Mouse (Mus musculus) midbrain, embryonic 10.5 days (tissue): Measurements from ENCODE around the gene Ccr7. TPM values are rescaled to one million over a fixed set of nuclear protein-coding genes. Genes with fewer than 3 reads are reported as not detected.

Source experiments
- DNase-seq: peaks from one replicate; pipeline ENCODE4 v3.0.0-alpha.2; 2017; ENCODE audit warnings: low spot score
- H3K27ac ChIP-seq: fragments of 300-500 bp; sonication (generic); replicated peaks from 2 replicates; pipeline ENCODE4 v1.5.1; 2016; ENCODE audit warnings: mild to moderate bottlenecking
- H3K27me3 ChIP-seq: fragments of 300-500 bp; sonication (generic); 2 replicates; pipeline ENCODE4 v1.6.1; 2016; ENCODE audit warnings: low read depth, mild to moderate bottlenecking; ENCODE audit not compliant: poor library complexity, severe bottlenecking
- H3K36me3 ChIP-seq: fragments of 300-500 bp; sonication (generic); 2 replicates; pipeline ENCODE4 v1.6.1; 2016; ENCODE audit warnings: mild to moderate bottlenecking, moderate library complexity
- H3K4me1 ChIP-seq: fragments of 300-500 bp; sonication (generic); 2 replicates; pipeline ENCODE4 v1.6.1; 2016
- H3K4me3 ChIP-seq: fragments of 300-500 bp; sonication (generic); 2 replicates; pipeline ENCODE4 v1.5.1; 2016; ENCODE audit warnings: mild to moderate bottlenecking, moderate library complexity
- H3K9me3 ChIP-seq: fragments of 300-500 bp; sonication (generic); replicated peaks from 2 replicates; pipeline ENCODE4 v1.6.1; 2016; ENCODE audit warnings: mild to moderate bottlenecking
- WGBS: fragments of 180-500 bp; shearing (Covaris S2); methylation state at CpG from one replicate; pipeline ENCODE4 v1.1.7; 2016; 5-methylcytosine and 5-hydroxymethylcytosine counted together
- polyA plus RNA-seq: library from polyadenylated mRNA; unstranded; fragments of >200 nt; fragmentation: Nextera tagmentation; extraction: Ambion mirVana; gene quantifications from 2 replicates; pipeline ENCODE4 v1.2.1, GENCODE M21; 2016

Gene Ccr7
- polyA plus RNA-seq, 1 experiment from 2014 or later = 0.14 TPM

GRCm38 (mm10) chr11:99169438-99169837, 14.6 kb upstream of the Ccr7 start:
- Histone ChIP-seq H3K4me3 (no peak overlapping the region), H3K27me3 (no peaks in the 10 kb centered on the region), H3K9me3 (no peaks in the 10 kb centered on the region), H3K27ac (no peak overlapping the region), H3K36me3 (no peaks in the 10 kb centered on the region), H3K4me1 (peaks cover 10% of the 10 kb centered on the region)
- WGBS = 94% methylated on average over 2 of the region's 2 CpGs
- DNase-seq = no peak

- no peak for DNase-seq
- WGBS = 74% methylated on average over 12 of the region's 12 CpGs
- no peaks in the 10 kb centered on the region for H3K36me3 ChIP-seq
- peaks cover 10% of the 10 kb centered on the region for H3K4me1 ChIP-seq
- H3K4me3 ChIP-seq = no peak overlapping the region
- H3K27me3 ChIP-seq = no peaks in the 10 kb centered on the region
- no peak overlapping the region for H3K27ac ChIP-seq
- no peaks in the 10 kb centered on the region for H3K9me3 ChIP-seq
Measured at GRCm38 (mm10) chr11:99168030-99168474, 13.2 kb upstream of the Ccr7 start.

GRCm38 (mm10) chr11:99167576-99167975, 12.7 kb upstream of the Ccr7 start:
- 89% methylated on average over 7 of the region's 7 CpGs for WGBS
- peaks cover 10% of the 10 kb centered on the region for H3K4me1 ChIP-seq
- no peaks in the 10 kb centered on the region for H3K36me3 ChIP-seq
- H3K9me3 ChIP-seq = no peaks in the 10 kb centered on the region
- H3K27me3 ChIP-seq = no peaks in the 10 kb centered on the region
- no peak for DNase-seq
- H3K4me3 ChIP-seq = no peak overlapping the region
- H3K27ac ChIP-seq = no peak overlapping the region

- no peak overlapping the region for H3K4me3 ChIP-seq
- DNase-seq = no peak
- H3K4me1 ChIP-seq = peaks cover 10% of the 10 kb centered on the region
- H3K27ac ChIP-seq = no peak overlapping the region
- H3K36me3 ChIP-seq = no peaks in the 10 kb centered on the region
- WGBS = 95% methylated on average over 7 of the region's 7 CpGs
- H3K9me3 ChIP-seq = no peaks in the 10 kb centered on the region
- H3K27me3 ChIP-seq = no peaks in the 10 kb centered on the region
Measured at GRCm38 (mm10) chr11:99166241-99166640, 11.4 kb upstream of the Ccr7 start.

GRCm38 (mm10) chr11:99165031-99165752, 10.3 kb upstream of the Ccr7 start:
- H3K27ac ChIP-seq = no peak overlapping the region
- 83% methylated on average over 11 of the region's 11 CpGs for WGBS
- no peaks in the 10 kb centered on the region for H3K36me3 ChIP-seq
- H3K9me3 ChIP-seq = no peaks in the 10 kb centered on the region
- no peak for DNase-seq
- peaks cover 10% of the 10 kb centered on the region for H3K4me1 ChIP-seq
- H3K27me3 ChIP-seq = no peaks in the 10 kb centered on the region
- H3K4me3 ChIP-seq = no peak overlapping the region

- DNase-seq = no peak
- H3K27me3 ChIP-seq = no peaks in the 10 kb centered on the region
- no peaks in the 10 kb centered on the region for H3K9me3 ChIP-seq
- no peaks in the 10 kb centered on the region for H3K36me3 ChIP-seq
- no peak overlapping the region for H3K4me3 ChIP-seq
- peaks cover 2% of the 10 kb centered on the region for H3K4me1 ChIP-seq
- WGBS = 77% methylated on average over 10 of the region's 10 CpGs
- no peak overlapping the region for H3K27ac ChIP-seq
Measured at GRCm38 (mm10) chr11:99162972-99163686, 8.3 kb upstream of the Ccr7 start.

GRCm38 (mm10) chr11:99161648-99162047, 6.8 kb upstream of the Ccr7 start:
- 61% methylated on average over 5 of the region's 5 CpGs for WGBS
- DNase-seq = no peak
- H3K27me3 ChIP-seq = no peaks in the 10 kb centered on the region
- H3K27ac ChIP-seq = no peak overlapping the region
- H3K9me3 ChIP-seq = no peaks in the 10 kb centered on the region
- H3K4me1 ChIP-seq = no peaks in the 10 kb centered on the region
- H3K36me3 ChIP-seq = no peaks in the 10 kb centered on the region
- H3K4me3 ChIP-seq = no peak overlapping the region

- H3K27me3 ChIP-seq = no peaks in the 10 kb centered on the region
- H3K9me3 ChIP-seq = no peaks in the 10 kb centered on the region
- DNase-seq = no peak
- no peak overlapping the region for H3K27ac ChIP-seq
- no peaks in the 10 kb centered on the region for H3K36me3 ChIP-seq
- WGBS = 82% methylated on average over 6 of the region's 6 CpGs
- no peaks in the 10 kb centered on the region for H3K4me1 ChIP-seq
- no peak overlapping the region for H3K4me3 ChIP-seq
Measured at GRCm38 (mm10) chr11:99160228-99160627, 5.4 kb upstream of the Ccr7 start.

- Histone ChIP-seq H3K9me3 (no peaks in the 10 kb centered on the region), H3K4me1 (no peaks in the 10 kb centered on the region), H3K27ac (no peak overlapping the region), H3K4me3 (no peak overlapping the region), H3K27me3 (peaks cover 7% of the 10 kb centered on the region; the same call in 1 of the 2 replicates), H3K36me3 (no peaks in the 10 kb centered on the region)
- no peak for DNase-seq
- 90% methylated on average over 9 of the region's 9 CpGs for WGBS
Measured at GRCm38 (mm10) chr11:99155817-99156216, 940 bp upstream of the Ccr7 start.

- Histone ChIP-seq H3K27ac (no peak overlapping the region; the same call in 1 of the 2 replicates), H3K27me3 (peaks cover 7% of the 10 kb centered on the region; the same call in 1 of the 2 replicates), H3K4me3 (no peak overlapping the region), H3K4me1 (peaks cover 12% of the 10 kb centered on the region), H3K36me3 (no peaks in the 10 kb centered on the region), H3K9me3 (no peaks in the 10 kb centered on the region)
- no peak for DNase-seq
- 80% methylated on average over 7 of the region's 7 CpGs for WGBS
Measured at GRCm38 (mm10) chr11:99153767-99154753, 817 bp downstream of the Ccr7 start.

- DNase-seq = no peak
- no peaks in the 10 kb centered on the region for H3K36me3 ChIP-seq
- WGBS = 86% methylated on average over 7 of the region's 7 CpGs
- H3K27ac ChIP-seq = no peak overlapping the region
- no peaks in the 10 kb centered on the region for H3K9me3 ChIP-seq
- no peak overlapping the region for H3K4me3 ChIP-seq
- peaks cover 7% of the 10 kb centered on the region; the same call in 1 of the 2 replicates for H3K27me3 ChIP-seq
- H3K4me1 ChIP-seq = peaks cover 27% of the 10 kb centered on the region
Measured at GRCm38 (mm10) chr11:99152323-99153144, 2.3 kb downstream of the Ccr7 start.
